Mouse (Mus musculus) liver, adult 2 months (tissue): ENCODE results near the gene Loxl3.

ENCODE experiments used
- CTCF ChIP-seq: fragments of 200-500 bp; IDR thresholded peaks from 2 replicates; pipeline ENCODE4 v1.5.1; 2011; ENCODE audit warnings: low read depth, low read length, control low read depth
- POLR2A ChIP-seq: fragments of 200-500 bp; IDR thresholded peaks from 2 replicates; pipeline ENCODE4 v1.6.1; 2011; ENCODE audit warnings: low read length, control low read depth; ENCODE audit not compliant: insufficient read depth; ENCODE audit errors: extremely low read depth

DNA sequence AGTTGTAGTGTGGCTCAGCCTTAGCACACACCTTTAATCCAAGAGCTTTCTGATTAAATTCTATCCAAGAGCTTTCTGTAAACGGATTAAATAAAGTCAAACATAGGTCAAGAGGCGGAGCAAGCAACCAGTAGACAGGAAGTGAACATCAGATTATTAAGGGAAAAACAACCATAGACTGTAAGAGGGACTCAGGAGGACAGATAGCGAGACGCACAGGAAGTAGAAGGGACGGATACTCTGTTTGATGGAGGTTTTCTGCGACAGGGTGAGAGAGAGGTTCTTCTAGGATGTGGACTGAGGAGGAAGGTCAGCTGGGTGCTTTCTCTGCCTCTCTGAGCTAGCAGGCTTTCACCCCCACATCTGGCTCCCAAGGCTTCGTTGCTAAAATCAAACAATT lies 24.0 kb upstream of the Loxl3 start:
- TF ChIP-seq CTCF (no peak), POLR2A (no peak)
